Mouse (Mus musculus) hindbrain, embryonic 14.5 days (tissue): Measurements from ENCODE around the gene Hivep2. TPM values are rescaled to one million over a fixed set of nuclear protein-coding genes. Genes with fewer than 3 reads are reported as not detected.

Experiments
- ATAC-seq: fragments of 200-750 bp; cut with Nextera tagmentation; 2 replicates; pipeline ENCODE4 v1.8.0; 2017; ENCODE audit warnings: moderate number of reproducible peaks, mild to moderate bottlenecking, moderate TSS enrichment, moderate library complexity; ENCODE audit not compliant: low FRiP score
- DNase-seq: peaks from one replicate; pipeline ENCODE4 v3.0.0-alpha.2; 2015; ENCODE audit warnings: low spot score
- H3K27ac ChIP-seq: fragments of 300-500 bp; sonication (generic); 2 replicates; pipeline ENCODE4 v1.5.1; 2014; ENCODE audit warnings: mild to moderate bottlenecking, moderate library complexity
- H3K27me3 ChIP-seq: fragments of 300-500 bp; sonication (generic); 2 replicates; pipeline ENCODE4 v1.6.1; 2014; ENCODE audit warnings: mild to moderate bottlenecking, low read length, mixed read lengths; ENCODE audit not compliant: control insufficient read depth, insufficient read depth
- H3K36me3 ChIP-seq: fragments of 300-500 bp; sonication (generic); replicated peaks from 2 replicates; pipeline ENCODE4 v1.6.1; 2014; ENCODE audit not compliant: control insufficient read depth, insufficient read depth
- H3K4me1 ChIP-seq: fragments of 300-500 bp; sonication (generic); replicated peaks from 2 replicates; pipeline ENCODE4 v1.6.1; 2014; ENCODE audit warnings: antibody characterized with exemption, low read length, mixed read lengths; ENCODE audit not compliant: control insufficient read depth, insufficient read depth
- H3K4me2 ChIP-seq: fragments of 300-500 bp; sonication (generic); replicated peaks from 2 replicates; pipeline ENCODE4 v1.6.1; 2014; ENCODE audit warnings: mild to moderate bottlenecking, moderate library complexity
- H3K4me3 ChIP-seq: fragments of 300-500 bp; sonication (generic); replicated peaks from 2 replicates; pipeline ENCODE4 v1.5.1; 2014; ENCODE audit warnings: mild to moderate bottlenecking, low read length
- H3K9ac ChIP-seq: fragments of 300-500 bp; sonication (generic); 2 replicates; pipeline ENCODE4 v1.6.1; 2014
- H3K9me3 ChIP-seq: fragments of 300-500 bp; sonication (generic); 2 replicates; pipeline ENCODE4 v1.6.1; 2016; ENCODE audit warnings: low read length; ENCODE audit not compliant: control insufficient read depth
- WGBS: fragments of 180-500 bp; shearing (Covaris S2); extraction: QIAGEN DNeasy Blood & Tissue Kit; methylation state at CpG from one replicate; pipeline ENCODE4 v1.1.7; 2014; 5-methylcytosine and 5-hydroxymethylcytosine counted together
- polyA plus RNA-seq: library from polyadenylated mRNA; unstranded; fragments of >200 nt; fragmentation: Nextera tagmentation; extraction: Ambion mirVana; gene quantifications from 2 replicates; pipeline ENCODE4 v1.2.1, GENCODE M21; 2014

The Hivep2 gene
- polyA plus RNA-seq, 1 experiment from 2014 or later, result 17.0 TPM

- Histone ChIP-seq H3K9ac (no peak overlapping the region), H3K36me3 (no peaks in the 10 kb centered on the region), H3K4me2 (no peak overlapping the region), H3K4me3 (no peak overlapping the region), H3K9me3 (no peaks in the 10 kb centered on the region), H3K4me1 (0 out of 2 replicates have a peak, but pooled peaks cover 4% of the 10 kb centered on the region), H3K27ac (no peak overlapping the region), H3K27me3 (no peaks in the 10 kb centered on the region)
- WGBS, result 58% methylated on average over 17 of the region's 17 CpGs
- ATAC-seq (peak; percentile 32), DNase-seq (no peak)
These were observed 230.1 kb downstream of the Hivep2 start for GRCm38 (mm10) chr10:14195778-14196650.

GRCm38 (mm10) chr10:14196785-14197184, 230.9 kb downstream of the Hivep2 start:
- no peaks in the 10 kb centered on the region for H3K27me3 ChIP-seq
- no peaks in the 10 kb centered on the region for H3K36me3 ChIP-seq
- H3K4me3 ChIP-seq, result no peak overlapping the region
- H3K9me3 ChIP-seq, result no peaks in the 10 kb centered on the region
- no peak for DNase-seq
- no peak overlapping the region for H3K4me2 ChIP-seq
- 0 out of 2 replicates have a peak, but pooled peaks cover 4% of the 10 kb centered on the region for H3K4me1 ChIP-seq
- no peak overlapping the region for H3K27ac ChIP-seq
- 89% methylated on average over 7 of the region's 7 CpGs for WGBS
- no peak overlapping the region for H3K9ac ChIP-seq
- ATAC-seq, result no peak

GRCm38 (mm10) chr10:14197261-14197660, 231.4 kb downstream of the Hivep2 start:
- 0 out of 2 replicates have a peak, but pooled peaks cover 4% of the 10 kb centered on the region for H3K4me1 ChIP-seq
- 79% methylated on average over 6 of the region's 6 CpGs for WGBS
- ATAC-seq (no peak), DNase-seq (no peak)
- H3K4me2 ChIP-seq, result no peak overlapping the region
- no peaks in the 10 kb centered on the region for H3K27me3 ChIP-seq
- no peak overlapping the region for H3K9ac ChIP-seq
- no peaks in the 10 kb centered on the region for H3K9me3 ChIP-seq
- H3K36me3 ChIP-seq, result no peaks in the 10 kb centered on the region
- no peak overlapping the region for H3K4me3 ChIP-seq
- no peak overlapping the region for H3K27ac ChIP-seq

- Histone ChIP-seq H3K27me3 (no peaks in the 10 kb centered on the region), H3K4me3 (no peak overlapping the region), H3K9me3 (no peaks in the 10 kb centered on the region), H3K4me2 (no peak overlapping the region), H3K36me3 (no peaks in the 10 kb centered on the region), H3K4me1 (0 out of 2 replicates have a peak, but pooled peaks cover 4% of the 10 kb centered on the region), H3K27ac (no peak overlapping the region), H3K9ac (no peak overlapping the region)
- DNase-seq (no peak), ATAC-seq (no peak)
- WGBS, result 74% methylated on average over 7 of the region's 7 CpGs
These were observed 233.5 kb downstream of the Hivep2 start for GRCm38 (mm10) chr10:14199332-14199731.

GRCm38 (mm10) chr10:14200310-14200709, 234.4 kb downstream of the Hivep2 start:
- WGBS, result 7% methylated on average over 2 of the region's 2 CpGs

More at GRCm38 (mm10) chr10:14200310-14200709, 234.4 kb downstream of the Hivep2 start:
- peak; percentile 54; the same call in 1 of the 2 replicates for ATAC-seq
- Histone ChIP-seq H3K27me3 (no peaks in the 10 kb centered on the region), H3K9ac (no peak overlapping the region), H3K4me3 (no peak overlapping the region), H3K4me2 (no peak overlapping the region), H3K9me3 (no peaks in the 10 kb centered on the region), H3K36me3 (no peaks in the 10 kb centered on the region), H3K27ac (no peak overlapping the region), H3K4me1 (0 out of 2 replicates have a peak, but pooled peaks cover 4% of the 10 kb centered on the region)
- peak; percentile 76 for DNase-seq

Other genes with a start within 250 kb of the Hivep2 start
- gene Aig1, start 97.1 kb upstream of the Hivep2 start, polyA plus RNA-seq, result 93.6 and 95.4 TPM in 2 replicates